In the genomic region with DNA sequence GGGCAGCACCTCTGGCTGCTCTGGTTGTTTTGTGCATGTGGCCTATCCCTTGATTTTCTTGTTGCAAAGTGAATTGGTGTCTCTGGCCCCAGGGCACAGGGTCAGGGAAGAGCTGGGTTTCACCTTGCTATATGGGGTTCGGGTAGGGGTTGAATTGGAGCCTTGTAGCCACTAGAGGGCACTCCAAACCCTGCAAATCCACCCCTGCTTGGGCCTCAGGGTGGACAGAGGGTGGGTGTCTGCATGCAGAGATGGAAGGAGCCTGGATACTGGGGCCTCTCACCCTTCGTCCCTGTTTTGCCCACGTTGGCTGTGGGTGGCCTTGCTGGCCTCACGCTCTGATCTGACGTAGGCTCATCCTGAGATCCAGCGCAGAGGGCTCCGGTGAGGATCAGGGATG, we compare ENCODE assay signal across 8 mouse cellular contexts. TPM values are rescaled to one million over a fixed set of nuclear protein-coding genes. Genes with fewer than 3 reads are reported as not detected.
DNase-seq lines count a peak whose midpoint lies in the region; ATAC-seq and TF ChIP-seq lines count a peak whose summit lies in the region.

No protein-coding gene starts in this region.

- TF ChIP-seq RAD21 in CH12.LX (IDR thresholded peaks at IDR 0.05; ENCODE audit: low read depth, low read length) = peak; percentile 85

- no peak overlapping the region for H3K9ac ChIP-seq in CH12.LX (ENCODE audit: insufficient read depth, low read depth)
- 0 out of 2 replicates have a peak overlapping the region, but pooled peaks have one; percentile 0 for H3K9ac ChIP-seq in embryonic facial prominence, embryonic 11.5 days (replicated peaks; ENCODE audit: low read length)
- peak overlapping the region; percentile 31; the same call in 1 of the 2 replicates for H3K9ac ChIP-seq in heart, embryonic 16.5 days (ENCODE audit: low read length)
- no peak overlapping the region for H3K9ac ChIP-seq in neural tube, embryonic 15.5 days (replicated peaks)

- dilution Hi-C loops in CH12.LX (cut with MboI; ENCODE audit: extremely low pct_ligation_motif_present, extremely low pct_unique_long_range_greater_than_20kb, low sequenced_read_pairs) = no loop called here

- 28% methylated on average over 7 of the region's 7 CpGs for WGBS in embryonic facial prominence, embryonic 11.5 days
- WGBS in heart, embryonic 16.5 days = 36% methylated on average over 7 of the region's 7 CpGs
- WGBS in lung, adult 2 months = 39% methylated on average over 7 of the region's 7 CpGs
- 30% methylated on average over 7 of the region's 7 CpGs for WGBS in neural tube, embryonic 15.5 days

- H3K4me2 ChIP-seq in CH12.LX (ENCODE audit: insufficient read depth, low read depth, poor library complexity, severe bottlenecking) = no peak overlapping the region
- no peak overlapping the region for H3K4me2 ChIP-seq in embryonic facial prominence, embryonic 11.5 days (ENCODE audit: low read depth, low read length)
- no peak overlapping the region for H3K4me2 ChIP-seq in heart, embryonic 16.5 days (ENCODE audit: low read depth, low read length)
- no peak overlapping the region for H3K4me2 ChIP-seq in neural tube, embryonic 15.5 days

- ATAC-seq in embryonic facial prominence, embryonic 11.5 days (replicated peaks; ENCODE audit: insufficient number of reproducible peaks, low FRiP score, low TSS enrichment, low read depth) = peak; percentile 70
- ATAC-seq in heart, embryonic 16.5 days (replicated peaks; ENCODE audit: extremely low read depth, insufficient read depth, low FRiP score) = no peak
- peak; percentile 75 for ATAC-seq in neural tube, embryonic 15.5 days (ENCODE audit: low FRiP score)

- no peaks in the 10 kb centered on the region for H3K79me2 ChIP-seq in CH12.LX (replicated peaks; ENCODE audit: control insufficient read depth, extremely low read depth, insufficient read depth, poor library complexity, severe bottlenecking)

- in situ Hi-C loops in CH12.LX (cut with MboI; ENCODE audit: low pct_ligation_motif_present, low pct_unique_long_range_greater_than_20kb, low sequenced_read_pairs) = loop anchor here (25.0 kb wide), 1 partner anchor 774 kb away; a partner anchor contains a TSS

- DNase-seq in CH12.LX (ENCODE audit: extremely low read depth) = peak; percentile 58
- DNase-seq in adrenal gland, postnatal 14 days = peak; percentile 78
- DNase-seq in embryonic facial prominence, embryonic 11.5 days (ENCODE audit: low spot score) = peak; percentile 86
- peak; percentile 43 to 77 for DNase-seq in kidney, postnatal 36 days
- DNase-seq in lung, adult 2 months = peak; percentile 53
- peak; percentile 46 for DNase-seq in urinary bladder, postnatal 25 days (ENCODE audit: low spot score)

- no peak for TF ChIP-seq EP300 in CH12.LX (IDR thresholded peaks at IDR 0.05; ENCODE audit: low read length)

- H3K36me3 ChIP-seq in CH12.LX (replicated peaks in 1 of 2; ENCODE audit: control insufficient read depth in 1 of 2, insufficient read depth in 1 of 2, low read length in 1 of 2) = no peaks in the 10 kb centered on the region
- no peaks in the 10 kb centered on the region for H3K36me3 ChIP-seq in embryonic facial prominence, embryonic 11.5 days (replicated peaks; ENCODE audit: control insufficient read depth, insufficient read depth, low read depth, low read length)
- no peaks in the 10 kb centered on the region for H3K36me3 ChIP-seq in heart, embryonic 16.5 days (ENCODE audit: control insufficient read depth, insufficient read depth)
- no peaks in the 10 kb centered on the region for H3K36me3 ChIP-seq in neural tube, embryonic 15.5 days

- no peaks in the 10 kb centered on the region for H3K9me3 ChIP-seq in CH12.LX (replicated peaks; ENCODE audit: low read length)
- no peaks in the 10 kb centered on the region for H3K9me3 ChIP-seq in embryonic facial prominence, embryonic 11.5 days (replicated peaks; ENCODE audit: control insufficient read depth, low read length)
- H3K9me3 ChIP-seq in heart, embryonic 16.5 days (replicated peaks; ENCODE audit: control insufficient read depth, low read length) = no peaks in the 10 kb centered on the region
- no peaks in the 10 kb centered on the region for H3K9me3 ChIP-seq in neural tube, embryonic 15.5 days (replicated peaks)

- peaks cover 3% of the 10 kb centered on the region for H3K27me3 ChIP-seq in CH12.LX (replicated peaks)
- no peaks in the 10 kb centered on the region for H3K27me3 ChIP-seq in embryonic facial prominence, embryonic 11.5 days (ENCODE audit: control insufficient read depth, insufficient read depth, low read length)
- H3K27me3 ChIP-seq in heart, embryonic 16.5 days (ENCODE audit: control insufficient read depth, insufficient read depth, low read length) = no peaks in the 10 kb centered on the region; the same call in 1 of the 2 replicates
- H3K27me3 ChIP-seq in neural tube, embryonic 15.5 days (replicated peaks) = no peaks in the 10 kb centered on the region

- TF ChIP-seq CTCF in CH12.LX (conservative IDR thresholded peaks at IDR 0.05 in 1 of 2, IDR thresholded peaks at IDR 0.05 in 1 of 2; ENCODE audit: low read depth in 2 of 2, low read length in 2 of 2) = peak; percentile 81 to 85
- TF ChIP-seq CTCF in lung, adult 2 months (IDR thresholded peaks at IDR 0.05; ENCODE audit: insufficient read depth, low read length) = peak; percentile 82

- TF ChIP-seq POLR2A in CH12.LX (IDR thresholded peaks at IDR 0.05; ENCODE audit: low read depth, low read length) = no peak
- TF ChIP-seq POLR2A in lung, adult 2 months (IDR thresholded peaks at IDR 0.05; ENCODE audit: borderline replicate concordance, extremely low read depth, low read depth, low read length) = no peak

- H3K4me1 ChIP-seq in CH12.LX (ENCODE audit: control insufficient read depth in 1 of 2, insufficient read depth in 2 of 2) = peaks cover 3% of the 10 kb centered on the region in 2 experiments; a peak in 1 of 4 replicates
- H3K4me1 ChIP-seq in embryonic facial prominence, embryonic 11.5 days (ENCODE audit: control insufficient read depth, insufficient read depth, low read length) = no peaks in the 10 kb centered on the region
- peaks cover 10% of the 10 kb centered on the region; the same call in 1 of the 2 replicates for H3K4me1 ChIP-seq in heart, embryonic 16.5 days (ENCODE audit: control insufficient read depth, insufficient read depth, low read length)
- no peaks in the 10 kb centered on the region for H3K4me1 ChIP-seq in lung, adult 2 months (ENCODE audit: control insufficient read depth, insufficient read depth, low read length)
- peaks cover 8% of the 10 kb centered on the region for H3K4me1 ChIP-seq in neural tube, embryonic 15.5 days

- H3K4me3 ChIP-seq in CH12.LX (replicated peaks in 1 of 3; ENCODE audit: low read depth in 2 of 3, low read length in 2 of 3, poor library complexity in 1 of 3) = no peak overlapping the region
- H3K4me3 ChIP-seq in embryonic facial prominence, embryonic 11.5 days (ENCODE audit: low read depth, low read length) = no peak overlapping the region
- no peak overlapping the region for H3K4me3 ChIP-seq in heart, embryonic 16.5 days (ENCODE audit: low read length)
- no peak overlapping the region for H3K4me3 ChIP-seq in lung, adult 2 months (replicated peaks; ENCODE audit: extremely low read depth, low read depth, low read length)
- no peak overlapping the region for H3K4me3 ChIP-seq in neural tube, embryonic 15.5 days (replicated peaks)

- no peak overlapping the region for H3K27ac ChIP-seq in CH12.LX (ENCODE audit: insufficient read depth, low read depth)
- no peak overlapping the region for H3K27ac ChIP-seq in embryonic facial prominence, embryonic 11.5 days (replicated peaks; ENCODE audit: low read depth, low read length)
- H3K27ac ChIP-seq in heart, embryonic 16.5 days (ENCODE audit: low read length) = no peak overlapping the region
- H3K27ac ChIP-seq in neural tube, embryonic 15.5 days (replicated peaks) = no peak overlapping the region

TF ChIP-seq in CH12.LX, 34 proteins besides CTCF, POLR2A, EP300 and RAD21:
- peak; percentile 64 for TF ChIP-seq SMC3 (IDR thresholded peaks at IDR 0.05; ENCODE audit: low read depth, low read length)
- no peak for TF ChIP-seq ELF1 (IDR thresholded peaks at IDR 0.05; ENCODE audit: low read depth, low read length)

RNA-seq across cellular contexts. Expression of a gene that starts 28.9 kb away (rescaled TPM):
- total RNA-seq in CH12.LX (2012; rRNA removed) (260 and 327 TPM in 2 replicates), CH12.LX (2014; rRNA removed) (299 and 366 TPM in 2 replicates)
- 320 and 339 TPM in 2 replicates for polyA plus RNA-seq in CH12.LX (2012; ENCODE audit: insufficient read length, low read depth)
- 183 and 185 TPM in 2 replicates for total RNA-seq in adrenal gland, postnatal 14 days (2021)
- polyA plus RNA-seq in embryonic facial prominence, embryonic 11.5 days (2014; fragmentation: Nextera tagmentation; extraction: Ambion mirVana) = 329 and 355 TPM in 2 replicates
- 182 and 197 TPM in 2 replicates for polyA plus RNA-seq in heart, embryonic 16.5 days (2015; fragmentation: Nextera tagmentation; extraction: Ambion mirVana)
- polyA plus RNA-seq in lung, adult 2 months (2012; rRNA removed) = 127 and 179 TPM in 2 replicates
- polyA plus RNA-seq in neural tube, embryonic 15.5 days (2015; fragmentation: Nextera tagmentation; extraction: Ambion mirVana) = 294 and 318 TPM in 2 replicates

Comparison
In these comparisons a context has a peak if more than half of its experiments do, and no peak if none do; other contexts are left out.
1. H3K9ac ChIP-seq: peak in embryonic facial prominence, embryonic 11.5 days (single experiment) and heart, embryonic 16.5 days (single experiment); none in CH12.LX (single experiment) and neural tube, embryonic 15.5 days (single experiment).
2. Peak in every context shown above with its lines, with median percentiles within 50 percentile points of each other: DNase-seq.